Mouse (Mus musculus) megakaryocyte, embryonic 14.5 days (primary cell): ENCODE results near the gene Trmt11. TPM values are rescaled to one million over a fixed set of nuclear protein-coding genes. Genes with fewer than 3 reads are reported as not detected.
"Not testable (repeated sequence)": the region's sequence is repeated elsewhere in the genome, so short reads cannot be mapped to it uniquely, and the experiment has no call there.

Source experiments
- H3K27me3 ChIP-seq: replicated peaks from 2 replicates; pipeline ENCODE3; 2012; ENCODE audit warnings: inconsistent platforms
- H3K36me3 ChIP-seq: replicated peaks from 2 replicates; pipeline ENCODE3; 2012; ENCODE audit warnings: low read length, inconsistent platforms, mixed read lengths
- H3K4me1 ChIP-seq: 2 replicates; pipeline ENCODE4 v1.6.1; 2012; ENCODE audit warnings: inconsistent platforms
- H3K4me3 ChIP-seq: replicated peaks from 2 replicates; pipeline ENCODE3; 2012; ENCODE audit warnings: moderate library complexity, mild to moderate bottlenecking, inconsistent platforms
- H3K9me3 ChIP-seq: 2 replicates; pipeline ENCODE4 v1.6.1; 2012; ENCODE audit warnings: inconsistent platforms
- FLI1 ChIP-seq: IDR thresholded peaks from 2 replicates; pipeline ENCODE4 v1.6.1; 2012; ENCODE audit warnings: low read length, inconsistent platforms, mixed read lengths
- GATA1 ChIP-seq: IDR thresholded peaks from 3 replicates; pipeline ENCODE4 v1.6.1; 2012; ENCODE audit warnings: mixed read lengths, low read length, inconsistent platforms, borderline replicate concordance
- polyA plus RNA-seq: library from polyadenylated mRNA; stranded (reverse); fragments of >175 nt; gene quantifications from 2 replicates; pipeline ENCODE4 v1.2.3, GENCODE M21; 2012; ENCODE audit warnings: low replicate concordance; ENCODE audit not compliant: insufficient read depth

The Trmt11 gene
- polyA plus RNA-seq, 1 experiment = 1.6 TPM

GRCm38 (mm10) chr10:30517224-30517623 lies 83.3 kb downstream of the Trmt11 start:
- no peaks in the 10 kb centered on the region for H3K4me1 ChIP-seq
- no peak for TF ChIP-seq FLI1
- no peak for TF ChIP-seq GATA1
- H3K36me3 ChIP-seq = no peaks in the 10 kb centered on the region
- H3K27me3 ChIP-seq = no peaks in the 10 kb centered on the region
- H3K9me3 ChIP-seq = no peaks in the 10 kb centered on the region
- no peak overlapping the region for H3K4me3 ChIP-seq

GRCm38 (mm10) chr10:30516771-30517170 lies 83.8 kb downstream of the Trmt11 start:
- no peaks in the 10 kb centered on the region for H3K9me3 ChIP-seq
- no peak for TF ChIP-seq FLI1
- TF ChIP-seq GATA1 = no peak
- H3K27me3 ChIP-seq = no peaks in the 10 kb centered on the region
- H3K36me3 ChIP-seq = no peaks in the 10 kb centered on the region
- no peak overlapping the region for H3K4me3 ChIP-seq
- no peaks in the 10 kb centered on the region for H3K4me1 ChIP-seq

DNA sequence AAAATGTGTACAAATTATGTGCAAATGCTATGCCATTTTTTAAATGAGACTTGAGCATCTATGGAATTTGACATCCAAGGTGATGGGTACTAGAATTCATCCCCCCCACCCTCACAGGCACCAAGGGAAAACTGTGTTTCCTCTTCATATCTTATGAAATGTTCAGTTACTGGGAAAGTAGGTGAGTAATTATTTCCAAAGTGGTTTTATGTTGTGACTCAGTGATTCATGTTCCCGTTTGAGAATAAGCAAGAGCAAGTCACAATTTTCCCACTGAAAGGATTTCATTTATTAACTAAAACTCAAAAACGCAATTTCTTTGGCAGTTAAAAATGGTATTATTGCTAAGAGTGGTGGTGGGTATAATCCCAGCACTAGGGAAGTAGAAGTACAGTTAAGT lies 95.8 kb downstream of the Trmt11 start:
- no peak overlapping the region for H3K4me3 ChIP-seq
- no peaks in the 10 kb centered on the region for H3K36me3 ChIP-seq
- H3K27me3 ChIP-seq = no peaks in the 10 kb centered on the region
- H3K9me3 ChIP-seq = no peaks in the 10 kb centered on the region
- TF ChIP-seq FLI1 = no peak
- TF ChIP-seq GATA1 = no peak
- no peaks in the 10 kb centered on the region for H3K4me1 ChIP-seq

DNA sequence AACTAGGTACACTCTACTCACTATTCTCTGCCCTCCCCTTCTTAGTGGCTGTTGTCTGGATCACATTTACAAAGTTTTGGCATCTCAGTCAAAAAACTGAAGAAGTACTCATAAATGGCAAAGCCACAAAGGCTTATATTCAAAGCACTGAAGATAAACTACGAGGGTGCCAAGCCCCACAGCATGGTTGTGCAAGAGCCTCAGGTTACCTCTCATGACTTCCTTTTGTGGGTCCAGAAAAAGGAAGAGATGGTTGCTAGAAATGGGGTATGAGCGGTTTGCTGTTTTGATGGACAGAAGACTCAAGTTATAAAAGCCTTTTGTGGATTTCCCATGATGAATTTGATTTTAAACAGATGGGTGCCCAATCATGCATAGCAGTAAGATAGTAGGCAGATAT lies 97.4 kb downstream of the Trmt11 start:
- TF ChIP-seq FLI1 (no peak), GATA1 (no peak)

DNA sequence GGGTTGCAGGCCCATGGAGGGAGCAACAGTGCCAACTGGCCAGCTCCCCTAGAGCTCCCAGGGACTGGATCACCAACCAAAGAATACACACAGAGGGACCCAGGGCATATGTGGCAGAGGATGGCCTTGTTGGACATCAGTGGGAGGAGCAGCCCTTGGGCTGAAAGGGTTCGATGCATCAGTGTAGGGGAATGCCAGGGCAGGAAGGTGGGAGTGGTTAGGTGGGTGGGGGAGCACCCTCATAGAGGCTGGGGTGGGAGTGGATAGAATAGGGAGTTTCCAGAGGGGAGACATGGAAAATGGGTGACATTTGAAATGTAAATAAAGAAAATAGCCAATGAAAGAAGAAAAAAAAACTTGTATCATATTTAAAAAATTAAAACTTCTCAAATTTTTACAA lies 97.8 kb downstream of the Trmt11 start:
- Histone ChIP-seq H3K9me3 (no peaks in the 10 kb centered on the region), H3K36me3 (no peaks in the 10 kb centered on the region), H3K27me3 (no peaks in the 10 kb centered on the region), H3K4me3 (no peak overlapping the region), H3K4me1 (no peaks in the 10 kb centered on the region)
- TF ChIP-seq FLI1 = no peak
- no peak for TF ChIP-seq GATA1

More for the DNA sequence above, 97.4 kb downstream of the Trmt11 start:
- no peaks in the 10 kb centered on the region for H3K9me3 ChIP-seq
- no peak overlapping the region for H3K4me3 ChIP-seq
- H3K4me1 ChIP-seq = no peaks in the 10 kb centered on the region
- H3K36me3 ChIP-seq = no peaks in the 10 kb centered on the region
- no peaks in the 10 kb centered on the region for H3K27me3 ChIP-seq

DNA sequence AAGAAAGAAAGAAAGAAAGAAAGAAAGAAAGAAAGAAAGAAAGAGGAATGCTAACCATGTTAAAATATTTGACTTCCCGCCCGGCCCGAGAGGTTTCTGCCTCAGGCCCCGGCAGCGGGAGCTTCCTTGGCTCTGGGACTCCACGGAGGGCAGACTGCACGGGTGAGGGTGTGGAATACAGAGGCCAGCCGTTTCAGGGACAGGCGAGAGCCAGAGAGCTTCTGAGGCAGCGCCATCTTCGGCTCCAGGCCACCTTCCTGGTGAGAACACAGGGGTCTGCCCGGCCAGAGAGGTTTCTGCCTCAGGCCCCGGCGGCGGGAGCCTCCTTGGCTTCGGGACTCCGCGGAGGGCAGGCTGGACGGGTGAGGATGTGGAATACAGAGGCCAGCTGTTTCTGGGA lies 102.3 kb downstream of the Trmt11 start:
- not testable (repeated sequence) for H3K27me3 ChIP-seq

More for the DNA sequence above, 102.3 kb downstream of the Trmt11 start:
- H3K4me3 ChIP-seq, H3K36me3 ChIP-seq, H3K4me1 ChIP-seq, H3K9me3 ChIP-seq: not testable (repeated sequence)

Other genes starting within 250 kb of the Trmt11 start
- gene Hint3, start 28.9 kb upstream of the Trmt11 start, polyA plus RNA-seq = 5.7 and 21.5 TPM in 2 replicates
- gene Ncoa7, start 202.6 kb upstream of the Trmt11 start, polyA plus RNA-seq = 2.1 and 8.1 TPM in 2 replicates
- gene Hey2, start 242.1 kb upstream of the Trmt11 start, polyA plus RNA-seq = not detected in 2 replicates